In the genomic region with DNA sequence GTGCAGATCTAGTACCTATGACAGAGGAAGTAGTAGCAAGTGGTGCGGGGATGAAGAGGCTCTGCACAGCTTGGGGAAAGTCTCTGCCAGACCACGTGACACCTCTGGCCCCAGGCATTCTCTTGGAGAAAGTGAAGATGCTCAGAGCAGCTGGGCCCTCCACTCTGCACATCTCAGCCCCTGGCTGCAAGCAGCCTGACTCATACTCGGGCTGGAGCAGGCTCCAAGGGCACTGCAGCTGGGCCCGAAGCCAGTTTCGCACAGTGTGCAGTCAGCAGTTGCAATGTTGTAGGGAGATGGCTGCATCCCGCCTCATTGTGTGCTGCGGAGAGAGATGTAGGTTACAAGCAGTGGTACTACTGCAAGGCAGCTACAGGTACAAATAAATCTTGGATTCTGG, we compare ENCODE assay signal across 15 mouse cellular contexts. TPM values are rescaled to one million over a fixed set of nuclear protein-coding genes. Genes with fewer than 3 reads are reported as not detected.
DNase-seq lines count a peak whose midpoint lies in the region.
"Had no signal": no experiment of that assay in that cellular context is flagged by ENCODE, and none has a peak within 500 bp of the region (broad histone marks: within the 10 kb centered on the region; RNA-seq: fewer than 3 reads in every experiment).

No protein-coding gene starts in this region.

- peak; percentile 10 to 16 for DNase-seq in heart, postnatal 14 days
- DNase-seq in heart, adult 9 months (ENCODE audit: low spot score in 2 of 2) = no peak
- peak; percentile 19 for DNase-seq in MN1 (ENCODE audit: low spot score)
- peak; percentile 65 for DNase-seq in adrenal gland, postnatal 10 days
- DNase-seq in gastrocnemius, postnatal 10 days = peak; percentile 36
- no peak for DNase-seq in right cerebral cortex, adult 18-20 months
- no peak for DNase-seq in ovary, adult 18-20 months (ENCODE audit: low spot score)
- DNase-seq: forebrain, postnatal 0 days; lung, adult 2 months; retina, postnatal 1 day; thymus, adult 18-20 months had no signal

- intact Hi-C loops in heart, postnatal 14 days (cut with DNase I) = no loop called here

RNA-seq across cellular contexts. Expression of gene Gm10477, which starts 27.3 kb away (rescaled TPM):
- total RNA-seq in heart, postnatal 14 days (2021) = not detected
- not detected for total RNA-seq in adrenal gland, postnatal 10 days (2021)
- not detected for total RNA-seq in gastrocnemius, postnatal 10 days (2021)
- total RNA-seq: forebrain, postnatal 0 days; layer of hippocampus, adult 8-10 months; left cerebral cortex, adult 8-10 months; megakaryocyte progenitor cell, adult 5-6 weeks; midbrain, postnatal 0 days had no signal

RNA-seq across cellular contexts. Expression of gene Ints6l, which starts 42.6 kb away (rescaled TPM):
- 10 to 100 TPM; 10.9 to 11.3 TPM for total RNA-seq in heart, postnatal 14 days (2021)
- 10 to 100 TPM; 22.7 to 27.8 TPM for total RNA-seq in adrenal gland, postnatal 10 days (2021)
- total RNA-seq in gastrocnemius, postnatal 10 days (2021) = 10 to 100 TPM in 1 of 2 experiments, 1 to 10 TPM in 1; 8.9 to 13.4 TPM

RNA-seq across cellular contexts. Expression of gene Gm2174, which starts 49.5 kb away (rescaled TPM):
- total RNA-seq in heart, postnatal 14 days (2021) = 1 to 10 TPM in 1 of 2 experiments, under 1 TPM in 1; 0.98 to 1.4 TPM
- not detected for total RNA-seq in adrenal gland, postnatal 10 days (2021)
- not detected for total RNA-seq in gastrocnemius, postnatal 10 days (2021)
- total RNA-seq: forebrain, postnatal 0 days; layer of hippocampus, adult 8-10 months; left cerebral cortex, adult 8-10 months; midbrain, postnatal 0 days had no signal

RNA-seq across cellular contexts. Expression of gene Gm648, which starts 52.2 kb away (rescaled TPM):
- not detected for total RNA-seq in heart, postnatal 14 days (2021)
- not detected for total RNA-seq in adrenal gland, postnatal 10 days (2021)
- not detected for total RNA-seq in gastrocnemius, postnatal 10 days (2021)
- total RNA-seq: forebrain, postnatal 0 days; layer of hippocampus, adult 8-10 months; left cerebral cortex, adult 8-10 months; megakaryocyte progenitor cell, adult 5-6 weeks; midbrain, postnatal 0 days had no signal

Comparison
In these comparisons a context has a peak if more than half of its experiments do, and no peak if none do; other contexts are left out.
1. DNase-seq: peak in heart, postnatal 14 days (2 of 2), MN1 (single experiment), adrenal gland, postnatal 10 days (single experiment) and gastrocnemius, postnatal 10 days (single experiment); none in heart, adult 9 months (0 of 2), right cerebral cortex, adult 18-20 months (single experiment) and ovary, adult 18-20 months (single experiment).